Mouse (Mus musculus) urinary bladder, postnatal 14 days (tissue): ENCODE measurements around the gene Inpp5a.
A peak's percentile ranks its signal among the peaks of the same experiment; 100 is the strongest.

ENCODE experiments used
- DNase-seq: peaks from one replicate; pipeline ENCODE4 v3.0.0; 2021; ENCODE audit warnings: low spot score

Gene Inpp5a

GRCm38 (mm10) chr7:139388670-139389212, at the start of gene Inpp5a:
Gene Inpp5a, plus strand, starts transcription at chr7:139389109.
- DNase-seq = peak; percentile 99

GRCm38 (mm10) chr7:139339184-139339583, 49.7 kb upstream of the Inpp5a start:
- no peak for DNase-seq

GRCm38 (mm10) chr7:139341020-139341660, 47.8 kb upstream of the Inpp5a start:
- DNase-seq = no peak

- DNase-seq = no peak
These were observed 46.1 kb upstream of the Inpp5a start for GRCm38 (mm10) chr7:139342809-139343208.

- DNase-seq = no peak
These were observed 41.9 kb upstream of the Inpp5a start for GRCm38 (mm10) chr7:139347051-139347450.

GRCm38 (mm10) chr7:139350606-139351005, 38.3 kb upstream of the Inpp5a start:
- no peak for DNase-seq

GRCm38 (mm10) chr7:139354370-139355139, 34.4 kb upstream of the Inpp5a start:
- DNase-seq = no peak

- no peak for DNase-seq
These were observed 31.9 kb upstream of the Inpp5a start for GRCm38 (mm10) chr7:139357043-139357442.

GRCm38 (mm10) chr7:139359906-139360305, 29.0 kb upstream of the Inpp5a start:
- DNase-seq = no peak

GRCm38 (mm10) chr7:139360890-139361559, 27.9 kb upstream of the Inpp5a start:
- no peak for DNase-seq

- DNase-seq = no peak
These were observed 27.1 kb upstream of the Inpp5a start for GRCm38 (mm10) chr7:139361799-139362198.

GRCm38 (mm10) chr7:139362514-139362913, 26.4 kb upstream of the Inpp5a start:
- no peak for DNase-seq

- DNase-seq = no peak
These were observed 25.5 kb upstream of the Inpp5a start for GRCm38 (mm10) chr7:139363281-139364004.

GRCm38 (mm10) chr7:139364005-139364557, 24.8 kb upstream of the Inpp5a start:
- peak; percentile 67 for DNase-seq

- no peak for DNase-seq
These were observed 23.7 kb upstream of the Inpp5a start for GRCm38 (mm10) chr7:139364936-139365830.

- DNase-seq = no peak
These were observed 22.8 kb upstream of the Inpp5a start for GRCm38 (mm10) chr7:139366131-139366530.

GRCm38 (mm10) chr7:139366549-139366948, 22.4 kb upstream of the Inpp5a start:
- DNase-seq = no peak

- no peak for DNase-seq
These were observed 20.7 kb upstream of the Inpp5a start for GRCm38 (mm10) chr7:139368218-139368617.

- DNase-seq = peak; percentile 70
These were observed 20.1 kb upstream of the Inpp5a start for GRCm38 (mm10) chr7:139368722-139369380.

- DNase-seq = no peak
These were observed 19.3 kb upstream of the Inpp5a start for GRCm38 (mm10) chr7:139369501-139370088.
